Mouse (Mus musculus) gastrocnemius, postnatal 4 days (tissue): Measurements from ENCODE around the gene Tmem219. TPM values are rescaled to one million over a fixed set of nuclear protein-coding genes. Genes with fewer than 3 reads are reported as not detected.

Source experiments
- DNase-seq, 2 experiments: peaks; one replicate each; pipeline ENCODE4 v3.0.0; 2021 to 2022; ENCODE audit warnings: low spot score in 2 of 2, mixed read lengths in 2 of 2
- long read RNA-seq, 2 experiments: library from polyadenylated mRNA; stranded (forward); transcript quantifications; one replicate each; pipeline ENCODE4 v2.0.0; 2021
- total RNA-seq, 2 experiments: library from RNA; stranded (reverse); gene quantifications; 2 replicates each; pipeline ENCODE4 v1.2.3; 2021

Tmem219 gene
- 10 to 100 TPM; 22.8 to 23.8 TPM for total RNA-seq
- long read RNA-seq, experiment 1, transcript Tmem219-204 (6 exons, 915 nt), result major isoform, 6 of 10 reads
- long read RNA-seq, experiment 1, partial matches to known transcripts, result 0 of 10 reads
- long read RNA-seq, experiment 1, other reads (novel, unspliced or antisense), result 2 of 10 reads
- long read RNA-seq, experiment 2, transcript Tmem219-203 (5 exons, 1,087 nt), result major isoform, 5 of 17 reads
- long read RNA-seq, experiment 2, partial matches to known transcripts, result 1 of 17 reads
- long read RNA-seq, experiment 2, other reads (novel, unspliced or antisense), result 3 of 17 reads

DNA sequence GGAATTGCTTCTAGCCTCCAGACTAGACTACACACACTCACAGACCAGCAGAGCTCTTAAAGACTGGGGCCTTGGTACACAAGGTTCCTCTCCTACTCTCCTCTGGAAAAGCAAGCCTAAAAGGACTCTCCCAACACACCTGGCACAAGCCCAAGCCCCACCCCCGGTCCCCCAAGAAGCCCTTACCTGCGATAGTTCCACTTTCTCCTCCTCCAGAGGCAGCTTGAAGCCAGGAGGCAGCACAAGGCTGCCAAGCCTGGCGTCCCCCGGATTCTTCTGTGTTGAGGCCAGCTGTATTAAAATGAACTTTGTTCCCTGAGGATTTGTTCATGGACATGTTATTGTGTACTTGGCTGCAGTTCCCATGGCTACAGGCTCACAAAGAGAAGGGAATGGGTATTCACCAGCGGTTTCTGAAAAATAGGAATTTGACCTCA lies at the start of gene Tmem219:
Gene Tmem219 (minus strand): TSS at position 294 of the 437 bp plus-strand sequence.
- peak in 1 of 2 experiments; percentile 67 for DNase-seq

DNA sequence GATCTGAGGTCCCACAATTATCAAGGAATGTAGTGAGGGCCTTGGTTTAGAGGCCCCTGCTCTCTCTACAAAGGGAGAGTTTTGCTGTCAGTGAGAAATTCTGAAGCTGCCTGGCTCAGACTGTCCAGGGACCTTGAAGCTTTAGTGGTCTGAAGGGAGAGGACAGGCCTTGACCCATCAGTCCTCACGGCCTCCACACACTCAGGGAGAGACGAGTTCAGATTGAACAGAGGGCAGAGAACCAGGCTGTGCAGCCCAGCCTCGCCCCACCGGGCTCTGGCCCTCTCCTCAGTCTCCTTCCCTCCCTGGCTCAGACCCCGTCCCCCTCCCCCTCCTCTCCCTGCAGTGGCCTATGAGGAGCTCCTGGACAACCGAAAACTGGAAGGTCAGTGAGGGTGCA lies 44.6 kb upstream of the Tmem219 start:
- no peak for DNase-seq

DNA sequence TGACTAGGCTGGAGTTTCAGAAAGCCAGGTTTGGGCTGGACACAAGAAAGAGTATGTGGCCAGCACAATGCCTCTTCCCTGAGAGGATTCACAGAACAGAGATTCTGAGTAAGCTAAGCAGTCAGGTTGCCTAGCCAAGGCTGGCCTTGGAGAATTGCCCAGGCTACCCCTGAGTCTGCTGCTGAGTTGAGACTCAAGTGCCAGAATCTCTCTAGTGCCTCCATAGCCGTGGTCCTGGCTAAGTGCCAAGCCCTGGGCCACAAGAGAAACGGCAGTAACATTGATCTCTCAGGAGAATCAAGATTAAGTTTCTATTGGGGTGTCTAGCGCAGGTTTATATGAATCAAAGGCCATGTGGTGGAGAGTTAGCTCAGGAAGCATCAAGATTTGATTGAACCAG lies 42.9 kb upstream of the Tmem219 start:
- DNase-seq, result no peak

DNA sequence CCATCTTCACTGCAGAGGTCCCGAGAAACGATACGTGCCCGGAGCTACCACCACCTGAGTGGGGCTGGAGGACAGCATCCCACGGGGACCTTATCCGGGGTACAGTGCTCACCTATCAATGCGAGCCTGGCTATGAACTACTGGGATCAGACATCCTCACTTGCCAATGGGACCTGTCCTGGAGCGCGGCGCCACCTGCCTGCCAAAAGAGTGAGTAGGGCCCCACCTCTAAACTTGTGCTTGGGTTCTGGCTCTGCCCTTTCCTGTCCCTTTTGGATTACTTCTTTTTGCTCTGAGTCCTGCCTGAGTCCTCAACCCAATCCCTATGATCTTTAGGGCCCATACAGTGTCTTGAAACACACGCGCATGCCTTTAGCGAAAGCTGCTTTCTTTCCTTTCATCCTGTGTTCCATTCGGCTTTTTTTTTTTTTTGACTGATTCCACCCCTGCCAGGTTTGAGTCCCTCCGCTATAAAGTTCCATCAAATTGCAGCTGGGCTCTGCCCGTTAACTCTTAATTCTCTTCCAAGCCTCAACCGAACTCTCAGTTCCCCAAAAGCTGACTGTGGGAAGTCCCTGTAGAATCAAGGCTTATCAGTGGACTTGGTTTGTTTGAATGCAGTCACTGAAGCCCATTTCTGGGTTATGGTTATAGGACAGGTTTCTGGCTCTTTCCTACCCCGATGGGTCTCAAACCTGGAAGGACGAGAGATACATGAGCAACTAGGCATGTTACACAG lies 41.0 kb upstream of the Tmem219 start:
- no peak for DNase-seq

DNA sequence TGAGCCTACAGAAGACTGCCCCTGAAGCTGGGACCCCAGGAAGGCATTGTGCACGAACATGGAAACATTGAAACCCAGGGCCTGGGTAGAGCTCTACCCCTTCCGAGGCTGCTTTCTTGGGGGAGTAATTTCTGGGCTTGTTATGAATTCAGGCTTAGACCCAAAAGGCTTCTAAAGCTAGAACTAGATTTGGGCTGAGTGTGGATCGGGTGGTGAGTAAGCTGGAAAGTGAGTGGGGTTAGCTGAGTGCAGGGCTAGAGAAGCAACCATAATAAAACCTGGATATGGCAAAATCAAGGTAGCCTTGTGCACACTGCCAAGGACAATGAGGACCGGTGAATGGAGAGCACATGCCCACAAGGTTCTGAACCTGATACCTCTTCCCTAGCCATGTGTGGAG lies 39.2 kb upstream of the Tmem219 start:
- DNase-seq, result no peak

DNA sequence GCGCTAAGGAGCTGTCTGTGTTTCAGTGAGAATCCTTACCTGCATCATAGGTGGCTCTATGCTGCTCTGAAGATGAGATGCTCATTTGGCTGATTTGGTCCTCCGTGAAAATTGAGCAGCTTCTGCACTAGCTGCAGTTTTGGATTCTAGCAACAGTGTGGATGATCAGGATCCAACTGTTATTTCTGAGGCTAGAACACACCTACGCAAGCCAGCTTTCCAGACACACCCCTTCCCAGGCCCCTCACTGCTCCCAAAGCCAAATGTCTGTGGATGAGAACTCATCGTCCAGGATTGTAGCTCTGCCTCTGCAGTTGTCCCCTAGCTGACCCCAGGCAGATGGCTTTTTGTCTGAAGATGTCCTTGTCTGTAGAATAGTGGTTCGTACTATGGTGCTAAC lies 38.4 kb upstream of the Tmem219 start:
- no peak for DNase-seq

DNA sequence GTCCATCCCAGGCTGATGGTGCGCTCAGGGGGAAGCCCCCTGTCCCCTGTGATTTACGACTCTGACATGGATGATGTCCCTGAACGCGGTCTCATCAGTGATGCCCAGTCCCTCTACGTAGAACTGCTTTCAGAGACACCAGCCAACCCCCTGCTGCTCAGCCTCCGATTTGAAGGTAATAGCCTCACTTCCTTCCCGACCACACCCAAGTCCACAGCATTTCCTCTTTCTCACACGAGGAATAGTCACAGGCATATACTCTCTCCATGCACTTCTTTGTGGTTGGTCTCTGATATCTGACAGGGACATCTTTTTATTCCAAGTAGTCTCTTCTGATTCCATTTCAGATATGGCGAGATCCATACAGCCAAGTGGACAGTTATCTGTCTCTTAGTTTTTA lies 37.1 kb upstream of the Tmem219 start:
- no peak for DNase-seq

DNA sequence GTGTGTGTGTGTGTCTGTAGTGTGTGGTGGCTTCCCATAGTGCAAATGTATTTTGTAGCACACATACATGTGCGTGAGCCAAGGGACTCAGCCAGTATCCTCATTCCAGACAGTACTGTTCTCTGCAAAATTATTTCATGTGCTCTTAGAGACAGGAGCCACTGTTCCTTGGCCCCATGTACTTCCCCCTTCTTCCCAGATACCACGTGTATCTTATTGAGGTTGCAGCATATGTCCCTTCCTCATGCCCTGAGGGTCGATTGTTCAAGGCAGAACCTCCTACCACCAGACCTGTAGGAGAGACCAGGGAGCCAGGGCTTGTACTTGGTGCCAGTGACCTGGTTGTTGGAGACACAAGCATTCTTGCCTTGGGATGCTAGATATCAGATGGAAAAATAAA lies 32.4 kb upstream of the Tmem219 start:
- DNase-seq, result no peak

DNA sequence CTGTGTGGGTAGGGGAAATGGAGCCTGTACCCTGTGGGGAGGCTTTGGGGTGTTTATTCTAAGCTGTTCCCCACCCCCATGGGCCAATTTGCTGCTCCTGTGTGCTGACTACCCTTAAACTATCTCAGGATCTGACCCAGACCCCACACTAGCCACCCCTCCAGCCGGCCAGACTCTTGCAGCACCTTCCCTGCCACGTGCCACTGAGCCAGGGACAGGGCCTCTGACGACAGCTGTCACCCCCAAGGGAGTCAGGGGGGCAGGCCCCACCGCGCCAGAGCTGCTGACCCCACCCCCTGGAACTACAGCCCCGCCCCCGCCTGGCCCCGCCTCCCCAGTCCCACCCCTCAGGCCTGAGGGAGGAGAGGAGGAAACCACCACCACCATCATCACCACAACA lies 29.9 kb upstream of the Tmem219 start:
- no peak for DNase-seq

DNA sequence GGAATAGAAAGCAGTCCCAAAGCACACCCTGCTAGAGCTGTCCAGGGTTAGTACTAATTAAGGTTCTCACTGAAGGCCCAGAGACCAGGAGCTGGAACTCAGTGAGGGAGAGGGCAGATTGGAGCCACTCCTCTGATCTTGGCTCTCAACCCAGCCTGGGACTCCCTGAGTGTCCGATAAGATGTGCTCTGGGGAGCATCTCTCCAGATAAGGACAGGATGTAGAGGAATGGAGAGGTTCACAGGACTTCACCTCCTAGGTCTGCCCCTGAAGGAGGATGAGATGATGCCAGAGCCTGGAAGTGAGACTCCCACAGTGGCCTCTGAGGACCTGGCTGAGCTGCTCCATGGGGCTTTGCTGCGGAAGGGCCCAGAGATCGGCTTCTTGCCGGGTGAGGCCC lies 29.0 kb upstream of the Tmem219 start:
- no peak for DNase-seq

DNA sequence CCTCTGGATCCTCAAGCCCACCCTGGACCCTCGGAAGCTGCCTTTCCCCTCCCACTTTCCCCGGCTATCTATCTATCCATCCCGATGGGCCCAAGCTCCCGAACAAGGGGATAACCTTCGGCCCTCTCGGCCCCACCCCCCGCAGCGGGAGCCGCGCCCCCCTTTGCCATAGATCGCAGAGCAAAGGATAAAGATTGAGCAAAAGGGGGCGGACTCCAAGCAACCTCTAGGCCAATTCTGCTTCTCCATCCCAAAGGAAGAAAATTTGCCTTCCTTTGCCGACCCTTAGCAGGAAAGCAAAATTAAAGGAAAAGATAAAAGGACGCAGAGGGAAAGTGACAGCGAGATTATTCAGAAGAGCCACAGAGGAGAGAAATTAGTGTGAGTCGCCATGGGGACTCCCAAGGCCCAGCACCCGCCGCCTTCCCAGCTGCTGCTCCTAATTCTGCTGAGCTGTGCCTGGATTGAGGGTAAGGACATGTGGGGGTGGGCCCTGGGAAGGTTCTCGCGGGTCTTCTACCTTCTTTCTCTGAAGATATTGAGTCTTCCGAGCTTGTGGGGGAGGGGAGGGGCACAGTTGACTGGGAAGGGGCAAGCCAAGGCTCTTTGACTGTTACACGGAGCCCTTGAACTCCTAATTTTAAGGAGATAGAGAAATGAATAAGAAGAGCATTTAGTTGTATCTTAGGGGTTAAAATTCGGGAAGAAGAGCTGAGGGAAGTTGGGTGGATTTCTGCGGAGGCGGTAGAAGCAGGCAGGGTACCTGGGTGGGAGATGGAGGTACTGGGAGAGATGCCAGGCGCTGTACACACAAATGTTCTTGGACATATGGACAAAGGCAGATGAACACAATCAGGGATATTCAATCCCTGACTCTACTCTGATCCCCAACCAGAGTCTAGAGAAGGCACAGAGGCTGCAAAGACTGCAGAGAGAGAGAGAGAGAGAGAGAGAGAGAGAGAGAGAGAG lies 28.2 kb upstream of the Tmem219 start:
- DNase-seq, result no peak

DNA sequence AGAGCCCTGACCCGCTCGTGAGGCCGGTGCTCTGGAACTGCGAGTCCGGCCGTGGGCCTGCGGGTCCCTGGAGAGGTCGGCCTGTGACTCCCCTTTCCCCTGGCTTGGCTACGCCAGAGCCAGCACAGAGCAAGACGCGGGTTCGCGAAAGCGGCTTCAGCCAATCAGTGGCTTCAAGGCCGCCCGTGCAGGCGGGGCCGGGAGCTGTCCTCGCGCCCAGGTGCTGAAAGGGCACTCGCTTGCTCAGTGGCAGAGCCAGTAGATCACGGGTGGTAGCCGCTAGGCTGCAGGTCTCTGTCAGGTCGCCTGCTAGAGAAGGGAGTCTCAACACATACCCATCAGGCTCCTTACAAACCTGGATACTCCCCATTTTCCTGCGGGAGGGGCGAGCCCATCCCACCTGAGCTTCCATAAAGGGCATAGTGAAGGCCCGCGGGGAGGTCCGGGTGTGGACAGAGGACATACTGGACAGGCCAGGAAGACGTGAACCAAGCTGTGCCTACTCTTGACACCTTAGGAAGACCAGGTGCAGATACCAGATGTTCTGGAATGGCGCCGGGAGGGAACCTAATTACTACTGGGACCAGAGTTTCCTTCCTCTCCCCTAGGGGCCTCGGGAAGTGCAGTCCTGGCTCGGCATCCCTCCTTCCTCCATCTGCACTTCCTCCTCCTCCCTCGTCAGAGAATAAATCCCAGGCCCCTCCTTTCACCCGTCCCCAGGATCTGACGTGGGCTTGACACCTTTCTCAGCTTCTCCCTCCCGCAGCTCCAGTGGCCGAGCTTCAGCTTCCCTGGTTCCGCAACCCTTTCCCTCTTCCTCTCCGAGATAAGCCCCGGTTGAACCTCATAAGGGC lies 27.3 kb upstream of the Tmem219 start, which contains the start of gene Sez6l2:
Gene Sez6l2 (plus strand): TSS at position 771 of the 854 bp plus-strand sequence.
- DNase-seq, result peak; percentile 86 to 94

DNA sequence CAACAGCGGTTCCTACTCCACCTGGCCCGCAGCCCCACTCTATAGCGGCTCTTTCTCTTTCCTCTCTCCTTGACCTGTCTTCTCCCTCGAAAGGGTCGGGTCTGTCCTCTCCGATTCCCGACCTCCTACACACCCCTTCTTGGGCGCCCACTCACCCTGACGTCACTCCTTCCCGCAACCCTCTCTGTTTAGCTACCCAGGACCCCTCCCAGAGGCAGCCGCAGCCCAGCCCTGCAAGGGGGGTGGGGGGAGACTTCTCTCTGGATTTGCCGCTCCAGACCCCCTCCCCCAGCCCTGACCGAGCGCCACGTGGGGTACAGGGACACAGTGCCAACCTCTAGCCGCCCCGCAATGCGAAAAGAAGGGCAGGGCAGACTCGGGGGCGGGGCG lies 26.7 kb upstream of the Tmem219 start, which contains the start of gene Asphd1:
Gene Asphd1 (minus strand): TSS at position 180 of the 390 bp plus-strand sequence.
- no peak for DNase-seq

DNA sequence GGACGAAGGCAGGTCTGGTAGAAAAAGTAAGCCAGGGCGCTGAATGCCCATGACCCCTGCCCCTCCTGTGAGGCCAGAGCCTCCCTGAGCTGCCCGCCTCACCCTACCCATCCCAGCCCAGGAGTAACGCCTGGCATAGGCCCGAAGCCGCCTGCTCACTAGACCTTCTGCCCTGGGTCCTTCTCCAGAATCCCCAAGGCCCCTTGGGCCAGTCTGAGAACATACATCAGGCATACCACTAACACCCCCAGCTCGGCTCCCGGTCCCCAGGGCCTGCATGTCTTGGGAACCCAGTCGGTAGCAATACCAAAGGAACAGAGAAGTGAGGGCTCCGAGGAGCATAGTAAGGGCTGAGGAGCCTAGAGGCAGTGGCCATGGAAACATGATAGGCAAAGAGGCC lies 25.9 kb upstream of the Tmem219 start:
- no peak for DNase-seq

DNA sequence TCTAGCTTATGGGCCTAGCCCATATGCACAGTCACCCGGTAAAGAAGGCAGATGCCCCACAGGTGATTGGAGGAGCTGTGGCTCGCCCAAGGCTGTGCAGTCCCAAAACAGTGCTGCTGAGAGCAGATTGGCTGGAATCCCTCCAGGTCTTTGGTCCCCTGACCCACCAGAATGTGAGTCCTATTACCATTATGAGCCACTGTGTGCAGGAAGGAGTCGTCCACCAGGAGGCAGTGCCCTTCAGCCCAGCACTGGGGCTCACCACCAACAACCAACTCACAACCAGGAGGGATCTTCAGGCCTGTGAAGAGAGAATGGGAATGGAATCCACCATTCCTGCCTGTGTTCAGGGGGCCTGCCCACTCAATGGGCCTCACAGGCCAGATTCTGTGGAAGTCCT lies 23.8 kb upstream of the Tmem219 start:
- DNase-seq, result peak in 1 of 2 experiments; percentile 37

DNA sequence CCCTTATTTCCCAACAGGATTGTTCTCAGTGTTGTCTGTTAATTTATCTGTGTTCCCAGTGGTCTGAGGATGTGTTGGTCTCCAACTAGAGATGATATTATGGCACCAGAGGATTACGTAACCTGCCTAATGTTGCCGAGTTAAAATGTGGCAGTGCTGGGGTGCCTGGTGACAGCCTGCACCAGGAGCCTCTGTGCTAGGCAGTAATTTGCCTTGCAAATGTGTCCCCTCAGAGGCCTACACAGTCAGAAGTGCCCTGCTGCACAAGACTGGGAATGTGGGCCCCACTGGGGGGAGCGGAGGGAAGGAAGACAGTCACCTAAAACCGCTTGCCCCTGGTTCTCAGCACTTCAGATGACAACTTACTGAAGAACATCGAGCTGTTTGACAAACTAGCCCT lies 19.1 kb upstream of the Tmem219 start:
- DNase-seq, result no peak

DNA sequence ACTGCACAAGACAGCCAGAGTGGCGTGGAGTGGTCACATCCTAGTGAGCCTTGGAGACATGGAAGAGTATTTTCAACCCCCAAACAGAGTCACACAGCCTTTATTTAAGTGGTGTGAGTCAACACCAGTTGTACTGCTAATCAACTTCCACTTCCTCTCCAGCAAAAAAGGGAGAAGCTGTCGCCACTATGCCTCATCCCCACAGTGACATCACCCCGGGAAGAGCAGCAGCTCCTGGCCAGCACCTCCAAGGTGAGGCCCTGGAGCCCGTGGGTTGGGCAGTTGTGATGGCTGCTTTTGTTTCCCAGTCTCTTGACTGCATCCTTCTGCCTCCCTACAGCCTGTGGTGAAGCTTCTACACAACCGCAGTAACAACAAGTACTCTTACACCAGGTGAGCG lies 18.5 kb upstream of the Tmem219 start:
- no peak for DNase-seq

DNA sequence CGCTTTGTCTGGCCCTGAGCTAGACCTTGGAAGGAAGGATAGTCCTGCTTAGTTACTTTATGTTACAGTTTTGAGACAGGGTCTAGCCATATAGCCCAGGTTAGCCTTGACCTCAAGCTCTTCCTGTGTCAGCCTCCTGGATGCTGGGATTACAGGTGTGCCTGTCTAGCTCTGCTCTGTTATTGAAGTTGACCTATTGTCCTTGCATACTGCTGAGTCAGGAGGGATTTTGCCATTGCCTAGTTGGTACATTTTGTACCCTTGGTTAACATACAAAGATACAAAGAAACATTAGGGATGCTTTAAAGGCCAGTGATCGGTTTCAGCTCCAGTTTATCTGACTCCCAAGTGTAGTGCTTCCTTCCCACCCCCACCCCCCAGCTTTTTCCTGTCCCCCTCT lies 9.9 kb upstream of the Tmem219 start:
- DNase-seq, result no peak

DNA sequence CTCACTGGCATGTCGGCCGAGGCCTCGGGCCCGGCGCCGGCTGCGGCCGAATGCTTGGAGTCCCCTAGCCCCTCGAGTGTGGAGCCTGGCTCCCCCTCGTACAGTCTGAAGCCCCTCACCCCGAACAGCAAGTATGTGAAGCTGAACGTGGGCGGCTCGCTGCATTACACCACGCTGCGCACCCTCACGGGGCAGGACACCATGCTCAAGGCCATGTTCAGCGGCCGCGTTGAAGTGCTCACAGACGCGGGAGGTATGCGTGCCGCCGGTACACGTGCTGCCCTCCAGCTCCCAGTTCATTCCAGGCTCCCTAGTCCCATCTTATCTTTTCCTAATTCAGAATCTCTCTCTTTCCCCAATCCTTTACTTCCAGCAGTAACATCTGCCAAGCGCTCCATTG lies 6.3 kb upstream of the Tmem219 start:
- DNase-seq, result no peak

DNA sequence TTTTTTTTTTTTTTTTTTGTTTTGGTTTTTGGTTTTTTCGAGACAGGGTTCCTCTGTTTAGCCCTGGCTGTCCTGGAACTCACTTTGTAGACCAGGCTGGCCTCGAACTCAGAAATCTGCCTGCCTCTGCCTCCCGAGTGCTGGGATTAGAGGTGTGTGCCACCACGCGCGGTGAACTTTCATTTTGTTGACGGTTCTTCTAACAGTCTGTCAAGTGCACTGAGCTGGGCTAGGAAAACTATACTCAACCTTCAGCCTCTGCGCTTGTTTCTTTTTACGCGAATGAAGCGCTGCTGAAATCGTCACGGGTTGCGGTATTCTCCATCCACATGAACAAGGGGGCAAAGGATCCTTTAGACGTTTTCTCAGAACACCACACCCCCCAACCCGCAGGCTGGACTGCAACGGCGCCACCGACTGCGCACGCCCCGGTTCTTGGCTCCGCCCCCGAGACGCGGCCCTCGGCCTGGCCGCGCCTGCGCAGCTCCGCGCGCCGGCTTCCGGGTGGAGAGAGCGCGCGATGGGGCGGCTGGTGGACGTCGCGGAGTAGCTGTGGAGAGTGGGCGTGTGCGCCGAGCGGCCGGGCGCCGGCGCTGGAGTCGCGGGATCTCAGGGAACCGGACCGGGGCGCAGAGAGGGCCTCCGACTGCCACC lies 5.8 kb upstream of the Tmem219 start, which contains the start of gene Kctd13:
Gene Kctd13 (plus strand): TSS at position 496 of the 654 bp plus-strand sequence.
- DNase-seq, result peak; percentile 92 to 94
